Mouse (Mus musculus) hindbrain, embryonic 13.5 days (tissue): Measurements from ENCODE around the gene Frmd5. TPM values are rescaled to one million over a fixed set of nuclear protein-coding genes. Genes with fewer than 3 reads are reported as not detected.
A peak's percentile ranks its signal among the peaks of the same experiment; 100 is the strongest.

Experiments
- ATAC-seq: fragments of 200-750 bp; cut with Nextera tagmentation; 2 replicates; pipeline ENCODE4 v1.8.0; 2017; ENCODE audit warnings: moderate TSS enrichment; ENCODE audit not compliant: low FRiP score
- H3K27ac ChIP-seq: fragments of 300-500 bp; sonication (generic); 2 replicates; pipeline ENCODE4 v1.5.1; 2015; ENCODE audit warnings: inconsistent platforms, mild to moderate bottlenecking, moderate library complexity
- H3K27me3 ChIP-seq: fragments of 300-500 bp; sonication (generic); 2 replicates; pipeline ENCODE4 v1.6.1; 2015; ENCODE audit warnings: mild to moderate bottlenecking, inconsistent platforms
- H3K36me3 ChIP-seq: fragments of 300-500 bp; sonication (generic); 2 replicates; pipeline ENCODE4 v1.6.1; 2015; ENCODE audit warnings: mild to moderate bottlenecking, inconsistent platforms
- H3K4me1 ChIP-seq: fragments of 300-500 bp; sonication (generic); replicated peaks from 2 replicates; pipeline ENCODE4 v1.6.1; 2015; ENCODE audit warnings: inconsistent platforms
- H3K4me2 ChIP-seq: fragments of 300-500 bp; sonication (generic); 2 replicates; pipeline ENCODE4 v1.6.1; 2015; ENCODE audit warnings: inconsistent platforms, mild to moderate bottlenecking, moderate library complexity
- H3K4me3 ChIP-seq: fragments of 300-500 bp; sonication (generic); 2 replicates; pipeline ENCODE4 v1.5.1; 2015; ENCODE audit warnings: mild to moderate bottlenecking, inconsistent platforms
- H3K9ac ChIP-seq: fragments of 300-500 bp; sonication (generic); 2 replicates; pipeline ENCODE4 v1.6.1; 2015; ENCODE audit warnings: mild to moderate bottlenecking, inconsistent platforms
- H3K9me3 ChIP-seq: fragments of 300-500 bp; sonication (generic); 2 replicates; pipeline ENCODE4 v1.6.1; 2016; ENCODE audit warnings: inconsistent platforms
- WGBS: fragments of 180-500 bp; shearing (Covaris S2); methylation state at CpG from one replicate; pipeline ENCODE4 v1.1.7; 2015; 5-methylcytosine and 5-hydroxymethylcytosine counted together
- polyA plus RNA-seq: library from polyadenylated mRNA; unstranded; fragments of >200 nt; fragmentation: Nextera tagmentation; extraction: Ambion mirVana; gene quantifications from 2 replicates; pipeline ENCODE4 v1.2.1, GENCODE M21; 2015

The Frmd5 gene
- polyA plus RNA-seq, 1 experiment from 2014 or later = 33.0 TPM

DNA sequence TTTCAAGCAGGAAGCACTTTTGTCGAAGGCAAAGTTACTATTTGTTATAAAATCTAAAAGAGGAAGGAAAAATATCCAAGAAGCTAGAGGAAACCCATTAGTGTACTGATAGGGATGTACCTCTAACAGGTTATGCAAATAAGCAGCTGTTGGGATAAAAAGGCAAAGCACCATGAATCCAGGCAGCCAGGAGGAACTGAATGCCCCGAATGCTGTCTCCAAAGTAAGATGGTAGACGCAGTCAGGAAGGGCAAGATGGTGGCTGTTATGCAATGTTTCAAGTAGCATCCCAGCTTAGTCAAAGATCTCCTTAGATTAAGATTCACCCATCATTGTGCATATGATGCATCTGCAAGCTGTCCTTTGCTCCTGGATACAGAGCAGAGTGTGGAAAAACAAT is 2.2 kb upstream of the Frmd5 start:
- Histone ChIP-seq H3K4me2 (no peak overlapping the region), H3K9me3 (no peaks in the 10 kb centered on the region), H3K4me3 (no peak overlapping the region), H3K36me3 (no peaks in the 10 kb centered on the region), H3K27me3 (0 out of 2 replicates have a peak, but pooled peaks cover 6% of the 10 kb centered on the region), H3K4me1 (peaks cover 5% of the 10 kb centered on the region), H3K9ac (no peak overlapping the region), H3K27ac (no peak overlapping the region)
- 80% methylated on average over 3 of the region's 3 CpGs for WGBS
- no peak for ATAC-seq

DNA sequence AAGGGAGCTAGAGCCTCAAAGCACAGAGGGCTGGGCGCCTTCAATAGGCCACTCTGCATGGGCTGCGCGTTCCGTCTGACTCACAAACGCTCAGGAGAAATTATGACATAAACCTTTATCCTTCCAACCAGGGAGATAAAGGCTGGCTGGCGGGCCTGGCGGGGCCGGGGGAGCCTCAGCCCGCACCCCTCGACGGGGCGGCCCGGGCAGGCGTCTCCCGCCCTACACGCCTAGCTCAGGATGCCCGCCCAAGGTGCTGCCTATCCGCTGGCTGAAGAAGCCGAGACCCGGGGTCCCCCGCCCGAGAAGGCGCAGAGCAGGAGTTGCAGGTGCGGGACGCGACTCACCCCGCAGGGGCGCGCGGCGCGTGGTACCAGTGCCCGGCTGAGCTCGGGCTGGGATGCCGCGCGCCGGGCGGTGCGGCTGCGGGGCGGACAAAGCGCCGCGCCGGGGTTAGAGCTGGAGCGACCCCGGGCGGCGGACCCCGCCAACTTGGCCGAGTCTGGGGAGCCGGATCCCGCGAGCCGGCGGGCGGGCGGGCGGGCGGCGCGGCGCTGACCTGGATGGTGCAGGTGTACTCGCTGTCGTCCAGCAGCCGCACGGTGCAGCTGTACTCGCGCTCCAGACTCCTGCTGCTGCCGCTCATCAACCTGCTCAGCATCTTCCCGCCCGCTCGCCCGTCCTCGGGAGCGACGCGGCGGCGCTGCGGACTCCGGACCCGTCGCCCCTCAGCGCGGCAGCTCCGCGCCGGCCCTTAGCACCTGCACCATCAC is 530 bp downstream of the Frmd5 start:
- H3K36me3 ChIP-seq = no peaks in the 10 kb centered on the region
- H3K9me3 ChIP-seq = no peaks in the 10 kb centered on the region
- peak overlapping the region; percentile 86 for H3K4me3 ChIP-seq
- peak overlapping the region; percentile 99 for H3K27ac ChIP-seq
- H3K4me1 ChIP-seq = peaks cover 17% of the 10 kb centered on the region
- H3K4me2 ChIP-seq = peak overlapping the region; percentile 85
- under 1% methylated on average over 57 of the region's 90 CpGs for WGBS
- ATAC-seq = peak; percentile 86
- peak overlapping the region; percentile 98 for H3K9ac ChIP-seq
- 0 out of 2 replicates have a peak, but pooled peaks cover 6% of the 10 kb centered on the region for H3K27me3 ChIP-seq

- no peaks in the 10 kb centered on the region for H3K9me3 ChIP-seq
- H3K4me2 ChIP-seq = no peak overlapping the region
- no peaks in the 10 kb centered on the region for H3K36me3 ChIP-seq
- no peak for ATAC-seq
- 66% methylated on average over 7 of the region's 7 CpGs for WGBS
- no peak overlapping the region for H3K9ac ChIP-seq
- peaks cover 12% of the 10 kb centered on the region for H3K4me1 ChIP-seq
- no peak overlapping the region for H3K27ac ChIP-seq
- H3K4me3 ChIP-seq = no peak overlapping the region
- H3K27me3 ChIP-seq = no peaks in the 10 kb centered on the region
Measured at GRCm38 (mm10) chr2:121799051-121799450, 7.8 kb downstream of the Frmd5 start.

- 87% methylated on average over 6 of the region's 6 CpGs for WGBS
- no peaks in the 10 kb centered on the region for H3K9me3 ChIP-seq
- no peak for ATAC-seq
- no peak overlapping the region for H3K9ac ChIP-seq
- no peaks in the 10 kb centered on the region for H3K36me3 ChIP-seq
- no peaks in the 10 kb centered on the region for H3K27me3 ChIP-seq
- H3K4me1 ChIP-seq = no peaks in the 10 kb centered on the region
- H3K27ac ChIP-seq = no peak overlapping the region
- H3K4me2 ChIP-seq = no peak overlapping the region
- H3K4me3 ChIP-seq = no peak overlapping the region
Measured at GRCm38 (mm10) chr2:121795995-121796394, 10.9 kb downstream of the Frmd5 start.

DNA sequence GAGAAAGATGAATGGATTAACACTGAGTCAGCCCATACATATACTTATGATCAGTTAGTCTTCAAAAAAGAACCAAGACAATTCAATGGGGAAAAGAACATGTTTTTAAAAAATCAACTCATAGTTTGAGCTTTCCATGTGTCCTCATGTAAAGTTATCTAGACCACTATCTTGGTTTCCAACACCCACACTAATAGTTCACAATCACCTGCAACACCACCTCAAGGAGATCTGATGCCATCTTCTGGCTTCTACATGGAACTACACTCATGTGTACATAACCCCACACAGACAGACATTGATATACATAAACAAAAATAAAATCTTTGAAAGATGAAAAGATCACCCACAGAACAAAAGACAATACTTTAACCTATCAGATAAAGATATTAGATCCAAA is 17.1 kb downstream of the Frmd5 start:
- Histone ChIP-seq H3K9me3 (no peaks in the 10 kb centered on the region), H3K4me3 (no peak overlapping the region), H3K9ac (no peak overlapping the region), H3K27me3 (no peaks in the 10 kb centered on the region), H3K27ac (no peak overlapping the region), H3K4me2 (no peak overlapping the region), H3K36me3 (peaks cover 5% of the 10 kb centered on the region), H3K4me1 (peaks cover 12% of the 10 kb centered on the region)
- no peak for ATAC-seq

DNA sequence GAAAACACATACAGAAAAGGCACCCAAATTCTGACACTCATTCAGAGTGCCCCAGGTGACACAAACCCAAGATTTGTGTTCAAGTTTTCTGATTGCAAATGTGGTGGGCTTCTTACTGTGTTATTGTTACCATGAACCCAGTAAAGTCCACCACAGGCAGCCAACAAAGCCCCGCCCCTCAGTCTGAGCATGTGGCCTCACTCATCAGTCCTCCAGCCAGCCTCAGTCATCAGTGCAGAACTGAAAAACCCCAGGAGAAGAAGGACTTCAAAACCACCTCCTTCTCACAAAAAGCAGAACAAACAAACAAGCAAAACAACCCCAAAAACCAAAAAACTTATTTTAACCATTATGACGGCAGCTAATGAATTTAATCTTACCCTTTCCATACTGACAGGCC is 18.5 kb downstream of the Frmd5 start:
- ATAC-seq = no peak
- Histone ChIP-seq H3K27ac (no peak overlapping the region), H3K4me1 (peaks cover 17% of the 10 kb centered on the region), H3K4me2 (no peak overlapping the region), H3K9me3 (no peaks in the 10 kb centered on the region), H3K9ac (no peak overlapping the region), H3K36me3 (peaks cover 5% of the 10 kb centered on the region), H3K4me3 (no peak overlapping the region), H3K27me3 (no peaks in the 10 kb centered on the region)
- WGBS = 83% methylated on average over 2 of the region's 2 CpGs

GRCm38 (mm10) chr2:121787767-121788166 is 19.1 kb downstream of the Frmd5 start:
- peaks cover 5% of the 10 kb centered on the region for H3K36me3 ChIP-seq
- no peaks in the 10 kb centered on the region for H3K27me3 ChIP-seq
- 65% methylated on average over 13 of the region's 13 CpGs for WGBS
- H3K4me1 ChIP-seq = peaks cover 18% of the 10 kb centered on the region
- H3K4me2 ChIP-seq = no peak overlapping the region
- no peak overlapping the region for H3K9ac ChIP-seq
- H3K27ac ChIP-seq = no peak overlapping the region
- H3K4me3 ChIP-seq = no peak overlapping the region
- ATAC-seq = no peak
- H3K9me3 ChIP-seq = no peaks in the 10 kb centered on the region

- WGBS = 67% methylated on average over 7 of the region's 7 CpGs
- H3K9me3 ChIP-seq = no peaks in the 10 kb centered on the region
- H3K4me2 ChIP-seq = no peak overlapping the region
- no peak for ATAC-seq
- no peak overlapping the region for H3K27ac ChIP-seq
- H3K4me1 ChIP-seq = peaks cover 23% of the 10 kb centered on the region
- H3K9ac ChIP-seq = no peak overlapping the region
- H3K4me3 ChIP-seq = no peak overlapping the region
- peaks cover 5% of the 10 kb centered on the region for H3K36me3 ChIP-seq
- H3K27me3 ChIP-seq = no peaks in the 10 kb centered on the region
Measured at GRCm38 (mm10) chr2:121787271-121787670, 19.6 kb downstream of the Frmd5 start.

DNA sequence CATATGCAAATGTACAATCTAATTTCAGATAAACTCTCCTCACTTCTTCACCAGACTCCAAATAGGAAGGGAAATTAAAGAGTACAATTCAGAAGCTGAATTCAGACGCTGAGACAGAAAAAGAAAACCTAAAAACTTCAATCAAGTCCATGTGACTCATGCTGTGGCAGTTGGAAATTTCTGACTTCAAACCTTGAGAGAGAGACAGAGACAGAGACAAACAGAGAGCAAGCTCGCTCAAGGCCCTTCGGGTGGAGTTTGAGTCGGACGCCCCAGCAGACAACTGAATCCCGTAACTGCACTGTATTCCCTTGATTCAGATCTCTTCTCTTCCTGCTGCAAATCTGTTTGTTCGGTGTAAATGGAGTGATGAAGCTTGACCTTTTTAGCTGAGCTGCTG is 30.7 kb downstream of the Frmd5 start:
- Histone ChIP-seq H3K9ac (no peak overlapping the region), H3K4me2 (no peak overlapping the region), H3K9me3 (no peaks in the 10 kb centered on the region), H3K36me3 (no peaks in the 10 kb centered on the region), H3K4me3 (no peak overlapping the region), H3K27ac (peak overlapping the region; percentile 48; the same call in 1 of the 2 replicates), H3K4me1 (peaks cover 17% of the 10 kb centered on the region), H3K27me3 (no peaks in the 10 kb centered on the region)
- ATAC-seq = no peak
- 84% methylated on average over 7 of the region's 7 CpGs for WGBS

DNA sequence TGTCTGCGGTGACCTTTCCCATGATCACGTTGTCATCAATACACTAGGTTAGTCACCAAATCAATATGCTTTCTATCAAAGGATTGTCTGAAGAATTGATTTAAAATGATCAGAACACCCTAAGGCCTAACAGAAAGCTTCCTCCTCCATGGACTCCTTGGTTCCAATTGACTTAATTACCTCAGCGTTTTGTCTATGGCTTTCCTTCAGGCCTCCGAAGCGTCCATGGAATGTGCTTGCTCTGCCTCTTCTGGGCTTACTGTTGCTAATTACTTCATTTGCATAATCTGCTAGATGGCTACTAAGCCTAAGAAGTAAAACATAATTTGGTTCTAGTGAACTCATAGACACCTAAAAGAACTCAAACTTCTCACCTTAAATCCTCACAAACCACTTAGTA is 42.0 kb downstream of the Frmd5 start:
- Histone ChIP-seq H3K4me3 (no peak overlapping the region), H3K9ac (no peak overlapping the region), H3K36me3 (peaks cover 6% of the 10 kb centered on the region), H3K9me3 (0 out of 2 replicates have a peak, but pooled peaks cover 5% of the 10 kb centered on the region), H3K27me3 (no peaks in the 10 kb centered on the region), H3K4me1 (0 out of 2 replicates have a peak, but pooled peaks cover 3% of the 10 kb centered on the region), H3K27ac (no peak overlapping the region), H3K4me2 (no peak overlapping the region)
- 52% methylated on average over 5 of the region's 5 CpGs for WGBS
- no peak for ATAC-seq

DNA sequence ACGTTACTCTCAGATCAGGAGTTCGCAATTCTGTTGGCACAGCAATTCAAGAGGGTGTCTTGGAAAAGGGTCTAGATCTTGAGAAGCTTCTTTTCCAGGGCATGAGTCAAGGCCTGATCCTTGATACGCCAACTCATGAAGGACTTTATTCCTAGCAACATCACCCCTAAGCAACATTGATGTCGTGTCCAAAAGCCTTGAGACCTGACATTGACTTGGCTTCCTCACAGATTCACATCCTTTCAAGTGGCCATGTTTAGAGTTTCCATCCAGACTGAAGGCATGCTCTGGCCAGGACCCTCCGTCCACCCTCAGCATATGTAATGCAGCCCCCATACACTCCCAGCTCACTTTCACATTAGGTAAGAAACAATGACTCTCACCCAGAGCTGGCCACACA is 45.0 kb downstream of the Frmd5 start:
- no peak overlapping the region for H3K27ac ChIP-seq
- 0 out of 2 replicates have a peak, but pooled peaks cover 3% of the 10 kb centered on the region for H3K4me1 ChIP-seq
- H3K4me2 ChIP-seq = no peak overlapping the region
- H3K27me3 ChIP-seq = no peaks in the 10 kb centered on the region
- no peak for ATAC-seq
- H3K9me3 ChIP-seq = no peaks in the 10 kb centered on the region
- 96% methylated on average over 5 of the region's 5 CpGs for WGBS
- no peaks in the 10 kb centered on the region for H3K36me3 ChIP-seq
- H3K9ac ChIP-seq = no peak overlapping the region
- no peak overlapping the region for H3K4me3 ChIP-seq

GRCm38 (mm10) chr2:121761281-121761795 is 45.5 kb downstream of the Frmd5 start:
- no peak overlapping the region for H3K27ac ChIP-seq
- H3K4me3 ChIP-seq = no peak overlapping the region
- H3K9ac ChIP-seq = no peak overlapping the region
- H3K36me3 ChIP-seq = no peaks in the 10 kb centered on the region
- WGBS = 95% methylated on average over 11 of the region's 11 CpGs
- H3K4me2 ChIP-seq = no peak overlapping the region
- H3K27me3 ChIP-seq = no peaks in the 10 kb centered on the region
- H3K9me3 ChIP-seq = no peaks in the 10 kb centered on the region
- ATAC-seq = no peak
- 0 out of 2 replicates have a peak, but pooled peaks cover 3% of the 10 kb centered on the region for H3K4me1 ChIP-seq

- no peaks in the 10 kb centered on the region for H3K27me3 ChIP-seq
- 84% methylated on average over 9 of the region's 9 CpGs for WGBS
- no peak for ATAC-seq
Measured at GRCm38 (mm10) chr2:121760646-121761045, 46.2 kb downstream of the Frmd5 start.

More at GRCm38 (mm10) chr2:121760646-121761045, 46.2 kb downstream of the Frmd5 start:
- Histone ChIP-seq H3K4me1 (peaks cover 6% of the 10 kb centered on the region; the same call in 1 of the 2 replicates), H3K27ac (no peak overlapping the region), H3K4me2 (no peak overlapping the region), H3K9ac (no peak overlapping the region), H3K4me3 (no peak overlapping the region), H3K36me3 (no peaks in the 10 kb centered on the region), H3K9me3 (no peaks in the 10 kb centered on the region)
